Mouse (Mus musculus) heart, postnatal 0 days (tissue): Measurements from ENCODE around the gene Rapgef1.

ENCODE experiments used
- CTCF ChIP-seq: IDR thresholded peaks from 2 replicates; pipeline ENCODE4 v1.5.1; 2016; ENCODE audit warnings: antibody characterized with exemption, control low read depth, low read depth
- EP300 ChIP-seq: IDR thresholded peaks from 2 replicates; pipeline ENCODE4 v1.6.1; 2016; ENCODE audit warnings: antibody characterized with exemption, low read depth

DNA sequence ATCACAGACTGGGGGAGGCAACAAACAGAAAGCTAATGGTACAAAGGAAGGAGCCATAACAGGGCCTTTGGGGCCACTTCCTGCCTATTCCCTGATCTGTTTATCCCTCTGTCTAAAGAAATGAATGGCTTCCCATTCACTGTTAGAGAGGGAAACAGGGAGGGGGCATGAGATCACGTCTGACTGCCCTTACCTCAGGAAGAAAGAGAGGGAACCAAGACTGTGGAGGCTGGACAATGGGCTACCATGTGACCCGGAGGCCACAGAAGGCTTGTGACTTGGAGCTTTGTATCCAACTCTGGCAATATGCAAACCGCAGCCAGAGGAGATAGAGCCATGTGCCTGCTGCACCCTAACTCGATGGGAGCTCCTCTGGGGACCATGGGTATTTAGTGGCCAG is 164.8 kb downstream of the Rapgef1 start:
- no peak for TF ChIP-seq CTCF
- TF ChIP-seq EP300: no peak
